ENCODE assay signal across 8 mouse cellular contexts in the genomic region with DNA sequence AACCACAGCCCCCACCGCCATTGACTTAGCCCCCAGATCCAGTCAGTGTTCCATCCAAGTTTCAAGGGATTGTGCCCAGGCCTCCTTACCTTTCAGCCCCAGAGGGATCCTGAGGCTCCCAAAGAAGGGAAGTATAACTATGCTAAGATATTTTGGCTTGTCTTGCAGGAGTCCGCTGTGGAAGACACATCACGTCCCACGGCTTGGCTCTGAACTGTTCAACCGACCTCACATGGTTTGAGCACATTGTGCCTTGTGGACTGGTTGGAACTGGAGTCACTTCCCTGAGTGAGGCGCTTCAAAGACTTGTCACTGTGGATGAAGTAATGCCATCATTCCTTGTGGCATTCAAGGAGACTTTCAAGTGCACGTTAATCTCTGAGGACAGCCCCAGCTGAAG. TPM values are rescaled to one million over a fixed set of nuclear protein-coding genes. Genes with fewer than 3 reads are reported as not detected.
DNase-seq lines count a peak whose midpoint lies in the region; ATAC-seq and TF ChIP-seq lines count a peak whose summit lies in the region.

No protein-coding gene starts in this region.

- H3K4me2 ChIP-seq in hindbrain, embryonic 16.5 days (ENCODE audit: low read length) = peak overlapping the region; percentile 85
- H3K4me2 ChIP-seq in myocyte (ENCODE audit: low read depth) = peak overlapping the region; percentile 86

- peak overlapping the region; percentile 51 for H3ac ChIP-seq in myocyte (ENCODE audit: control insufficient read depth, insufficient read length)

- peak; percentile 21 for DNase-seq in embryo, embryonic 11 days
- no peak for DNase-seq in embryo, embryonic 9.5 days (ENCODE audit: extremely low spot score)
- DNase-seq in right cerebral cortex, postnatal 4 days = peak; percentile 6
- no peak for DNase-seq in right cerebral cortex, adult 2 months (ENCODE audit: low spot score in 2 of 2)
- no peak for DNase-seq in spleen, adult 18-20 months
- no peak for DNase-seq in cerebellum, adult 11 months

- H3K9ac ChIP-seq in hindbrain, embryonic 16.5 days (ENCODE audit: low read depth, low read length) = peak overlapping the region; percentile 93

- peaks cover 4% of the 10 kb centered on the region for H3K4me1 ChIP-seq in hindbrain, embryonic 16.5 days (ENCODE audit: control insufficient read depth, insufficient read depth, low read depth, low read length)

- peak overlapping the region; percentile 85 for H3K4me3 ChIP-seq in hindbrain, embryonic 16.5 days (ENCODE audit: low read length)
- peak overlapping the region; percentile 32 for H3K4me3 ChIP-seq in myocyte

- peak overlapping the region; percentile 34; the same call in 1 of the 2 replicates for H3K27ac ChIP-seq in hindbrain, embryonic 16.5 days (ENCODE audit: low read depth, low read length)

- TF ChIP-seq POLR2A in myocyte (IDR thresholded peaks at IDR 0.05; ENCODE audit: insufficient read length, low read depth) = no peak

- H3K79me2 ChIP-seq in myocyte (ENCODE audit: control insufficient read depth, insufficient read depth) = no peaks in the 10 kb centered on the region

- no peaks in the 10 kb centered on the region for H3K9me3 ChIP-seq in hindbrain, embryonic 16.5 days (ENCODE audit: control insufficient read depth, low read length)

- WGBS in hindbrain, embryonic 16.5 days = 68% methylated on average over 7 of the region's 7 CpGs

- H3K36me3 ChIP-seq in hindbrain, embryonic 16.5 days (ENCODE audit: control insufficient read depth, insufficient read depth, low read length) = no peaks in the 10 kb centered on the region
- no peaks in the 10 kb centered on the region for H3K36me3 ChIP-seq in myocyte (ENCODE audit: control insufficient read depth, insufficient read depth)

- H3K27me3 ChIP-seq in hindbrain, embryonic 16.5 days (replicated peaks; ENCODE audit: control insufficient read depth, insufficient read depth, low read length) = peaks cover 3% of the 10 kb centered on the region; the same call in 1 of the 2 replicates
- H3K27me3 ChIP-seq in myocyte (ENCODE audit: control insufficient read depth, insufficient read depth, insufficient read length) = no peaks in the 10 kb centered on the region

- ATAC-seq in hindbrain, embryonic 16.5 days = peak; percentile 19

TF ChIP-seq in myocyte, 11 proteins besides CTCF, POLR2A, EP300 and RAD21:
- TF ChIP-seq SRF (IDR thresholded peaks at IDR 0.05; ENCODE audit: control insufficient read depth, insufficient read length, low read depth) = no peak
- no peak for TF ChIP-seq CEBPB (IDR thresholded peaks at IDR 0.05; ENCODE audit: insufficient read depth, poor library complexity, severe bottlenecking)
- no peak for TF ChIP-seq TCF12 (IDR thresholded peaks at IDR 0.05; ENCODE audit: insufficient read depth, poor library complexity, severe bottlenecking)
- TF ChIP-seq MAX (IDR thresholded peaks at IDR 0.05; ENCODE audit: low read depth) = no peak
- TF ChIP-seq USF1 (IDR thresholded peaks at IDR 0.05; ENCODE audit: low read depth) = no peak
- TF ChIP-seq REST (IDR thresholded peaks at IDR 0.05; ENCODE audit: insufficient read depth, insufficient read length) = no peak
- no peak for TF ChIP-seq MYOG (IDR thresholded peaks at IDR 0.05; ENCODE audit: control insufficient read depth in 1 of 3, insufficient read depth in 1 of 3, insufficient read length in 2 of 3, low read depth in 2 of 3)
- TF ChIP-seq POLR2AphosphoS2 (IDR thresholded peaks at IDR 0.05; ENCODE audit: insufficient read length, low read depth) = no peak
- no peak for TF ChIP-seq MYOD1 (IDR thresholded peaks at IDR 0.05; ENCODE audit: control insufficient read depth in 1 of 3, insufficient read length in 2 of 3, low read depth in 2 of 3)
- TF ChIP-seq TCF3 (IDR thresholded peaks at IDR 0.05; ENCODE audit: insufficient read length, low read depth) = no peak
- TF ChIP-seq E2F4 (IDR thresholded peaks at IDR 0.05; ENCODE audit: insufficient read depth) = no peak

RNA-seq across cellular contexts. Expression of a gene that starts 0.9 kb away (rescaled TPM):
- polyA plus RNA-seq in hindbrain, embryonic 16.5 days (2015; fragmentation: Nextera tagmentation; extraction: Ambion mirVana) = 18.3 and 19.5 TPM in 2 replicates
- 3.1 TPM for polyA plus RNA-seq in myocyte (2012; fragmentation: generic; extraction: Trizol)

RNA-seq across cellular contexts. Expression of a gene that starts 16.3 kb away (rescaled TPM):
- 0.31 and 0.67 TPM in 2 replicates for polyA plus RNA-seq in hindbrain, embryonic 16.5 days (2015; fragmentation: Nextera tagmentation; extraction: Ambion mirVana)
- not detected for polyA plus RNA-seq in myocyte (2012; fragmentation: generic; extraction: Trizol)

RNA-seq across cellular contexts. Expression of a gene that starts 38.6 kb away (rescaled TPM):
- polyA plus RNA-seq in hindbrain, embryonic 16.5 days (2015; fragmentation: Nextera tagmentation; extraction: Ambion mirVana) = 45.4 and 47.0 TPM in 2 replicates
- 7.4 TPM for polyA plus RNA-seq in myocyte (2012; fragmentation: generic; extraction: Trizol)

Comparison
In these comparisons a context has a peak if more than half of its experiments do, and no peak if none do; other contexts are left out.
1. DNase-seq: peak in embryo, embryonic 11 days (single experiment) and right cerebral cortex, postnatal 4 days (single experiment); none in embryo, embryonic 9.5 days (single experiment), right cerebral cortex, adult 2 months (0 of 2), spleen, adult 18-20 months (0 of 2) and cerebellum, adult 11 months (single experiment).